ENCODE assay signal across 8 mouse cellular contexts in genomic region chr11:101260826-101261380, GRCm38 (mm10). TPM values are rescaled to one million over a fixed set of nuclear protein-coding genes. Genes with fewer than 3 reads are reported as not detected.
DNase-seq lines count a peak whose midpoint lies in the region; ATAC-seq lines count a peak whose summit lies in the region.

No protein-coding gene starts in this region.

- H3K9me3 ChIP-seq in heart, embryonic 12.5 days (replicated peaks): no peaks in the 10 kb centered on the region
- no peaks in the 10 kb centered on the region for H3K9me3 ChIP-seq in embryonic facial prominence, embryonic 11.5 days (replicated peaks; ENCODE audit: control insufficient read depth, low read length)
- no peaks in the 10 kb centered on the region for H3K9me3 ChIP-seq in hindbrain, embryonic 16.5 days (ENCODE audit: control insufficient read depth, low read length)
- H3K9me3 ChIP-seq in midbrain, embryonic 11.5 days (ENCODE audit: control insufficient read depth, low read length): no peaks in the 10 kb centered on the region

- peak overlapping the region; percentile 64 for H3K4me3 ChIP-seq in heart, embryonic 12.5 days
- peak overlapping the region; percentile 46 for H3K4me3 ChIP-seq in embryonic facial prominence, embryonic 11.5 days (ENCODE audit: low read depth, low read length)
- peak overlapping the region; percentile 52 for H3K4me3 ChIP-seq in hindbrain, embryonic 16.5 days (ENCODE audit: low read length)
- peak overlapping the region; percentile 46 for H3K4me3 ChIP-seq in midbrain, embryonic 11.5 days (ENCODE audit: low read depth, low read length)

- WGBS in heart, embryonic 12.5 days: under 1% methylated on average over 30 of the region's 30 CpGs
- under 1% methylated on average over 30 of the region's 30 CpGs for WGBS in embryonic facial prominence, embryonic 11.5 days
- WGBS in hindbrain, embryonic 16.5 days: under 1% methylated on average over 30 of the region's 30 CpGs
- WGBS in midbrain, embryonic 11.5 days: under 1% methylated on average over 30 of the region's 30 CpGs

- peak overlapping the region; percentile 88 for H3K27ac ChIP-seq in heart, embryonic 12.5 days (ENCODE audit: poor library complexity, severe bottlenecking)
- H3K27ac ChIP-seq in embryonic facial prominence, embryonic 11.5 days (replicated peaks; ENCODE audit: low read depth, low read length): peak overlapping the region; percentile 29; the same call in 1 of the 2 replicates
- no peak overlapping the region for H3K27ac ChIP-seq in hindbrain, embryonic 16.5 days (ENCODE audit: low read depth, low read length)
- 0 out of 2 replicates have a peak overlapping the region, but pooled peaks have one; percentile 36 for H3K27ac ChIP-seq in midbrain, embryonic 11.5 days (ENCODE audit: low read depth, low read length)

- no peak for DNase-seq in heart, postnatal 4 days
- no peak for DNase-seq in embryonic facial prominence, embryonic 11.5 days (ENCODE audit: low spot score)
- DNase-seq in midbrain, embryonic 11.5 days (ENCODE audit: low spot score, missing footprints): peak; percentile 95
- DNase-seq in frontal cortex, postnatal 14 days (ENCODE audit: low spot score in 2 of 2): no peak
- DNase-seq in ovary, adult 18-20 months (ENCODE audit: low spot score): no peak
- no peak for DNase-seq in urinary bladder, postnatal 4 days (ENCODE audit: low spot score in 2 of 2)

- peak overlapping the region; percentile 89 for H3K9ac ChIP-seq in heart, embryonic 12.5 days
- peak overlapping the region; percentile 70 for H3K9ac ChIP-seq in embryonic facial prominence, embryonic 11.5 days (replicated peaks; ENCODE audit: low read length)
- H3K9ac ChIP-seq in hindbrain, embryonic 16.5 days (ENCODE audit: low read depth, low read length): peak overlapping the region; percentile 70
- peak overlapping the region; percentile 54 for H3K9ac ChIP-seq in midbrain, embryonic 11.5 days (ENCODE audit: low read length)

- H3K4me2 ChIP-seq in heart, embryonic 12.5 days: peak overlapping the region; percentile 87
- H3K4me2 ChIP-seq in embryonic facial prominence, embryonic 11.5 days (ENCODE audit: low read depth, low read length): peak overlapping the region; percentile 96
- peak overlapping the region; percentile 96 for H3K4me2 ChIP-seq in hindbrain, embryonic 16.5 days (ENCODE audit: low read length)
- peak overlapping the region; percentile 98 for H3K4me2 ChIP-seq in midbrain, embryonic 11.5 days

- H3K4me1 ChIP-seq in heart, embryonic 12.5 days (replicated peaks): peaks cover 77% of the 10 kb centered on the region
- H3K4me1 ChIP-seq in embryonic facial prominence, embryonic 11.5 days (ENCODE audit: control insufficient read depth, insufficient read depth, low read length): peaks cover 22% of the 10 kb centered on the region
- peaks cover 30% of the 10 kb centered on the region for H3K4me1 ChIP-seq in hindbrain, embryonic 16.5 days (ENCODE audit: control insufficient read depth, insufficient read depth, low read depth, low read length)
- H3K4me1 ChIP-seq in midbrain, embryonic 11.5 days (ENCODE audit: control insufficient read depth, insufficient read depth, low read length): peaks cover 49% of the 10 kb centered on the region

- peaks cover 30% of the 10 kb centered on the region for H3K27me3 ChIP-seq in heart, embryonic 12.5 days (replicated peaks)
- H3K27me3 ChIP-seq in embryonic facial prominence, embryonic 11.5 days (ENCODE audit: control insufficient read depth, insufficient read depth, low read length): peaks cover 33% of the 10 kb centered on the region
- H3K27me3 ChIP-seq in hindbrain, embryonic 16.5 days (replicated peaks; ENCODE audit: control insufficient read depth, insufficient read depth, low read length): peaks cover 34% of the 10 kb centered on the region
- peaks cover 44% of the 10 kb centered on the region for H3K27me3 ChIP-seq in midbrain, embryonic 11.5 days (ENCODE audit: control insufficient read depth, insufficient read depth, low read length)

- no peak for ATAC-seq in heart, embryonic 12.5 days (ENCODE audit: insufficient number of reproducible peaks, low FRiP score)
- no peak for ATAC-seq in embryonic facial prominence, embryonic 11.5 days (replicated peaks; ENCODE audit: insufficient number of reproducible peaks, low FRiP score, low TSS enrichment, low read depth)
- ATAC-seq in hindbrain, embryonic 16.5 days: peak; percentile 15; the same call in 1 of the 2 replicates
- ATAC-seq in midbrain, embryonic 11.5 days (ENCODE audit: low FRiP score): no peak; the same call in 1 of the 2 replicates

- H3K36me3 ChIP-seq in heart, embryonic 12.5 days: peaks cover 17% of the 10 kb centered on the region
- H3K36me3 ChIP-seq in embryonic facial prominence, embryonic 11.5 days (replicated peaks; ENCODE audit: control insufficient read depth, insufficient read depth, low read depth, low read length): no peaks in the 10 kb centered on the region
- H3K36me3 ChIP-seq in hindbrain, embryonic 16.5 days (ENCODE audit: control insufficient read depth, insufficient read depth, low read length): peaks cover 4% of the 10 kb centered on the region; the same call in 1 of the 2 replicates
- no peaks in the 10 kb centered on the region for H3K36me3 ChIP-seq in midbrain, embryonic 11.5 days (ENCODE audit: control insufficient read depth, insufficient read depth, low read length)

RNA-seq across cellular contexts. Expression of gene Wnk4, which starts 0.5 kb away (rescaled TPM):
- 14.0 TPM in 2 replicates for polyA plus RNA-seq in heart, embryonic 12.5 days (2016; fragmentation: Nextera tagmentation; extraction: Ambion mirVana)
- 1 to 10 TPM; 4.5 to 7.2 TPM for total RNA-seq in heart, postnatal 4 days (2021)
- 2.4 and 3.5 TPM in 2 replicates for polyA plus RNA-seq in embryonic facial prominence, embryonic 11.5 days (2014; fragmentation: Nextera tagmentation; extraction: Ambion mirVana)
- 7.2 and 7.3 TPM in 2 replicates for polyA plus RNA-seq in hindbrain, embryonic 16.5 days (2015; fragmentation: Nextera tagmentation; extraction: Ambion mirVana)
- 4.8 and 5.2 TPM in 2 replicates for polyA plus RNA-seq in midbrain, embryonic 11.5 days (2014; fragmentation: Nextera tagmentation; extraction: Ambion mirVana)

RNA-seq across cellular contexts. Expression of gene Vps25, which starts 7.4 kb away (rescaled TPM):
- 98.8 and 101 TPM in 2 replicates for polyA plus RNA-seq in heart, embryonic 12.5 days (2016; fragmentation: Nextera tagmentation; extraction: Ambion mirVana)
- total RNA-seq in heart, postnatal 4 days (2021): 10 to 100 TPM; 87.6 to 88.7 TPM
- 114 and 117 TPM in 2 replicates for polyA plus RNA-seq in embryonic facial prominence, embryonic 11.5 days (2014; fragmentation: Nextera tagmentation; extraction: Ambion mirVana)
- 128 and 131 TPM in 2 replicates for polyA plus RNA-seq in hindbrain, embryonic 16.5 days (2015; fragmentation: Nextera tagmentation; extraction: Ambion mirVana)
- polyA plus RNA-seq in midbrain, embryonic 11.5 days (2014; fragmentation: Nextera tagmentation; extraction: Ambion mirVana): 122 and 130 TPM in 2 replicates

RNA-seq across cellular contexts. Expression of gene Ramp2, which starts 15.1 kb away (rescaled TPM):
- polyA plus RNA-seq in heart, embryonic 12.5 days (2016; fragmentation: Nextera tagmentation; extraction: Ambion mirVana): 233 and 245 TPM in 2 replicates
- total RNA-seq in heart, postnatal 4 days (2021): 100 to 1,000 TPM; 122 to 134 TPM
- polyA plus RNA-seq in embryonic facial prominence, embryonic 11.5 days (2014; fragmentation: Nextera tagmentation; extraction: Ambion mirVana): 64.8 and 69.3 TPM in 2 replicates
- 100 and 108 TPM in 2 replicates for polyA plus RNA-seq in hindbrain, embryonic 16.5 days (2015; fragmentation: Nextera tagmentation; extraction: Ambion mirVana)
- polyA plus RNA-seq in midbrain, embryonic 11.5 days (2014; fragmentation: Nextera tagmentation; extraction: Ambion mirVana): 65.6 and 73.4 TPM in 2 replicates

RNA-seq across cellular contexts. Expression of gene Cntd1, which starts 17.9 kb away (rescaled TPM):
- 0.81 and 1.5 TPM in 2 replicates for polyA plus RNA-seq in heart, embryonic 12.5 days (2016; fragmentation: Nextera tagmentation; extraction: Ambion mirVana)
- total RNA-seq in heart, postnatal 4 days (2021): under 1 TPM; 0.41 to 0.47 TPM
- 1.6 and 1.8 TPM in 2 replicates for polyA plus RNA-seq in embryonic facial prominence, embryonic 11.5 days (2014; fragmentation: Nextera tagmentation; extraction: Ambion mirVana)
- 0.83 and 1.0 TPM in 2 replicates for polyA plus RNA-seq in hindbrain, embryonic 16.5 days (2015; fragmentation: Nextera tagmentation; extraction: Ambion mirVana)
- polyA plus RNA-seq in midbrain, embryonic 11.5 days (2014; fragmentation: Nextera tagmentation; extraction: Ambion mirVana): 1.4 and 1.7 TPM in 2 replicates

RNA-seq across cellular contexts. Expression of gene Coa3, which starts 18.0 kb away (rescaled TPM):
- 165 and 171 TPM in 2 replicates for polyA plus RNA-seq in heart, embryonic 12.5 days (2016; fragmentation: Nextera tagmentation; extraction: Ambion mirVana)
- 10 to 100 TPM; 86.3 to 90.1 TPM for total RNA-seq in heart, postnatal 4 days (2021)
- polyA plus RNA-seq in embryonic facial prominence, embryonic 11.5 days (2014; fragmentation: Nextera tagmentation; extraction: Ambion mirVana): 193 and 212 TPM in 2 replicates
- 226 and 232 TPM in 2 replicates for polyA plus RNA-seq in hindbrain, embryonic 16.5 days (2015; fragmentation: Nextera tagmentation; extraction: Ambion mirVana)
- 213 and 220 TPM in 2 replicates for polyA plus RNA-seq in midbrain, embryonic 11.5 days (2014; fragmentation: Nextera tagmentation; extraction: Ambion mirVana)
